ENCODE assay signal across 9 mouse cellular contexts in genomic region chr5:42412296-42412695, GRCm38 (mm10).
DNase-seq lines count a peak whose midpoint lies in the region; TF ChIP-seq lines count a peak whose summit lies in the region.
"Had no signal": no experiment of that assay in that cellular context is flagged by ENCODE, and none has a peak within 500 bp of the region (broad histone marks: within the 10 kb centered on the region; RNA-seq: fewer than 3 reads in every experiment).

No protein-coding gene starts in this region.

- intact Hi-C loops in gastrocnemius, adult 2 months (cut with DNase I), result no loop called here

- H3K4me3 ChIP-seq in gastrocnemius, adult 2 months, result no peak overlapping the region
- H3K4me3 ChIP-seq: erythroblast, embryonic 14.5 days had no signal

- no peak for DNase-seq in gastrocnemius, adult 2 months
- DNase-seq in gastrocnemius, postnatal 25 days, result no peak
- peak; percentile 1 for DNase-seq in lung, postnatal 36 days
- no peak for DNase-seq in lung, postnatal 25 days (ENCODE audit: low spot score)
- peak; percentile 28 for DNase-seq in brain, embryonic 18.5 days (ENCODE audit: low read depth, low spot score)
- peak; percentile 67 for DNase-seq in retina, embryonic 14.5 days (ENCODE audit: low spot score)
- DNase-seq in thymus, postnatal 25 days, result no peak
- no peak for DNase-seq in right cerebral cortex, postnatal 10 days (ENCODE audit: low spot score in 2 of 2)

- H3K27ac ChIP-seq in gastrocnemius, adult 2 months, result no peak overlapping the region

- peak; percentile 37 for TF ChIP-seq CTCF in gastrocnemius, adult 2 months (IDR thresholded peaks at IDR 0.05)

Comparison
In these comparisons a context has a peak if more than half of its experiments do, and no peak if none do; other contexts are left out.
1. DNase-seq: peak in lung, postnatal 36 days (single experiment), brain, embryonic 18.5 days (single experiment) and retina, embryonic 14.5 days (single experiment); none in gastrocnemius, adult 2 months (single experiment), gastrocnemius, postnatal 25 days (single experiment), lung, postnatal 25 days (single experiment), thymus, postnatal 25 days (single experiment) and right cerebral cortex, postnatal 10 days (0 of 2).